Mouse (Mus musculus) fat pad, adult 2 months (tissue): ENCODE data around the gene Unc50.

ENCODE experiments used
- DNase-seq: peaks from one replicate; pipeline ENCODE4 v3.0.0-alpha.2; 2011; ENCODE audit warnings: low read depth, low spot score; ENCODE audit errors: extremely low read depth

Gene Unc50

DNA sequence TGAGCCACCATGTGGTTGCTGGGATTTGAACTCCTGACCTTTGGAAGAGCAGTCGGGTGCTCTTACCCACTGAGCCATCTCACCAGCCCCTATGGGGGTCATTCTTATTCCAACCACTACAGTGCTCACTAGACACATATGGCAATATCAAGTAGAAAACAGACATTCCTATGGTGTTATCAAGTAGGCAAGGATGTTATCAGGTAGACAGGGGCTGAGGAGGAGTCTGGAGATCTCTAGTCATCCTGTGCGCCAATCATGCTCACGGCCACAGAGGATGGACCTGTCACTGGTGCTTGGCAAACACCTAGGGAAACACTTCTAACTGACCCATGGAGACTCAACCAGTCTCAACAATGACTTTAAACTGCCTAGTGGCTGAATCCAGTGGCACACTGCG, 54.7 kb downstream of the Unc50 start:
- no peak for DNase-seq

GRCm38 (mm10) chr1:37486439-37486838, 56.5 kb downstream of the Unc50 start:
- no peak for DNase-seq

GRCm38 (mm10) chr1:37486994-37487393, 57.1 kb downstream of the Unc50 start:
- DNase-seq = no peak

GRCm38 (mm10) chr1:37488531-37488930, 58.6 kb downstream of the Unc50 start:
- DNase-seq = no peak
